Mouse (Mus musculus) stomach, postnatal 0 days (tissue): ENCODE measurements around the gene Mtnr1b.

Experiments used
- CTCF ChIP-seq: IDR thresholded peaks from 2 replicates; pipeline ENCODE4 v1.5.1; 2016; ENCODE audit warnings: antibody characterized with exemption, low read depth, mild to moderate bottlenecking, moderate library complexity
- EP300 ChIP-seq: optimal IDR thresholded peaks from 2 replicates; pipeline ENCODE3; 2016; ENCODE audit warnings: antibody characterized with exemption

- TF ChIP-seq CTCF (no peak), EP300 (no peak)
Observed at GRCm38 (mm10) chr9:15903948-15904750, 29.8 kb upstream of the Mtnr1b start.
